Mouse (Mus musculus) liver, embryonic 16.5 days (tissue): ENCODE measurements around the gene Fars2. TPM values are rescaled to one million over a fixed set of nuclear protein-coding genes. Genes with fewer than 3 reads are reported as not detected.

Experiments used
- ATAC-seq: fragments of 200-750 bp; cut with Nextera tagmentation; 2 replicates; pipeline ENCODE4 v1.8.0; 2017; ENCODE audit warnings: low read depth, mild to moderate bottlenecking, moderate number of reproducible peaks, moderate library complexity
- H3K27ac ChIP-seq: fragments of 300-500 bp; sonication (generic); 2 replicates; pipeline ENCODE4 v1.5.1; 2014; ENCODE audit warnings: mild to moderate bottlenecking, low read length
- H3K27me3 ChIP-seq: fragments of 300-500 bp; sonication (generic); 2 replicates; pipeline ENCODE4 v1.6.1; 2014; ENCODE audit warnings: low read depth, low read length, mixed read lengths; ENCODE audit not compliant: control insufficient read depth, insufficient read depth
- H3K36me3 ChIP-seq: fragments of 300-500 bp; sonication (generic); 2 replicates; pipeline ENCODE4 v1.6.1; 2014; ENCODE audit warnings: mild to moderate bottlenecking; ENCODE audit not compliant: control insufficient read depth, insufficient read depth
- H3K4me1 ChIP-seq: fragments of 300-500 bp; sonication (generic); 2 replicates; pipeline ENCODE4 v1.6.1; 2014; ENCODE audit warnings: low read depth, low read length, mixed read lengths; ENCODE audit not compliant: control insufficient read depth
- H3K4me2 ChIP-seq: fragments of 300-500 bp; sonication (generic); 2 replicates; pipeline ENCODE4 v1.6.1; 2014; ENCODE audit warnings: low read depth, low read length, mixed read lengths
- H3K4me3 ChIP-seq: fragments of 300-500 bp; sonication (generic); 2 replicates; pipeline ENCODE4 v1.5.1; 2014; ENCODE audit warnings: low read depth, mild to moderate bottlenecking, low read length
- H3K9ac ChIP-seq: fragments of 300-500 bp; sonication (generic); 2 replicates; pipeline ENCODE4 v1.6.1; 2014; ENCODE audit warnings: low read depth, low read length
- H3K9me3 ChIP-seq: fragments of 300-500 bp; sonication (generic); replicated peaks from 2 replicates; pipeline ENCODE4 v1.6.1; 2016; ENCODE audit warnings: low read length; ENCODE audit not compliant: control insufficient read depth
- WGBS: fragments of 180-500 bp; shearing (Covaris S2); extraction: QIAGEN DNeasy Blood & Tissue Kit; methylation state at CpG from one replicate; pipeline ENCODE4 v1.1.7; 2014; ENCODE audit not compliant: insufficient replicate concordance; 5-methylcytosine and 5-hydroxymethylcytosine counted together
- polyA plus RNA-seq: library from polyadenylated mRNA; unstranded; fragments of >200 nt; fragmentation: Nextera tagmentation; extraction: Ambion mirVana; gene quantifications from 2 replicates; pipeline ENCODE4 v1.2.1, GENCODE M21; 2015

The Fars2 gene
- polyA plus RNA-seq, 1 experiment from 2014 or later, result 26.0 TPM

GRCm38 (mm10) chr13:36736619-36736996 lies 619.4 kb downstream of the Fars2 start:
- peak overlapping the region; percentile 39 for H3K4me3 ChIP-seq
- H3K9me3 ChIP-seq, result no peaks in the 10 kb centered on the region
- ATAC-seq, result no peak
- peak overlapping the region; percentile 51 for H3K4me2 ChIP-seq
- no peaks in the 10 kb centered on the region for H3K36me3 ChIP-seq
- no peak overlapping the region for H3K9ac ChIP-seq
- H3K27ac ChIP-seq, result no peak overlapping the region
- WGBS, result 12% methylated on average over 9 of the region's 9 CpGs
- no peaks in the 10 kb centered on the region for H3K4me1 ChIP-seq
- H3K27me3 ChIP-seq, result peaks cover 49% of the 10 kb centered on the region

GRCm38 (mm10) chr13:36750056-36750455 lies 632.8 kb downstream of the Fars2 start:
- no peak for ATAC-seq
- no peaks in the 10 kb centered on the region for H3K4me1 ChIP-seq
- 45% methylated on average over 2 of the region's 2 CpGs for WGBS
- H3K4me3 ChIP-seq, result no peak overlapping the region
- no peaks in the 10 kb centered on the region for H3K9me3 ChIP-seq
- no peaks in the 10 kb centered on the region for H3K27me3 ChIP-seq
- H3K9ac ChIP-seq, result no peak overlapping the region
- no peak overlapping the region for H3K4me2 ChIP-seq
- H3K27ac ChIP-seq, result no peak overlapping the region
- no peaks in the 10 kb centered on the region for H3K36me3 ChIP-seq

GRCm38 (mm10) chr13:36751861-36752260 lies 634.6 kb downstream of the Fars2 start:
- Histone ChIP-seq H3K4me3 (no peak overlapping the region), H3K9ac (no peak overlapping the region), H3K27ac (no peak overlapping the region), H3K27me3 (no peaks in the 10 kb centered on the region), H3K4me1 (no peaks in the 10 kb centered on the region), H3K9me3 (no peaks in the 10 kb centered on the region), H3K4me2 (no peak overlapping the region), H3K36me3 (no peaks in the 10 kb centered on the region)
- no peak for ATAC-seq
- WGBS, result 59% methylated on average over 3 of the region's 3 CpGs

GRCm38 (mm10) chr13:36766801-36767200 lies 649.6 kb downstream of the Fars2 start:
- no peak for ATAC-seq
- no peaks in the 10 kb centered on the region for H3K36me3 ChIP-seq
- 37% methylated on average over 2 of the region's 2 CpGs for WGBS
- H3K27ac ChIP-seq, result no peak overlapping the region
- no peaks in the 10 kb centered on the region for H3K4me1 ChIP-seq
- H3K4me3 ChIP-seq, result no peak overlapping the region
- H3K9me3 ChIP-seq, result no peaks in the 10 kb centered on the region
- H3K27me3 ChIP-seq, result no peaks in the 10 kb centered on the region
- no peak overlapping the region for H3K9ac ChIP-seq
- H3K4me2 ChIP-seq, result no peak overlapping the region

Other genes starting within 250 kb of the Fars2 start
- gene Rpp40, start 211.1 kb upstream of the Fars2 start, polyA plus RNA-seq, result 5.8 TPM in 2 replicates
- 1.9 and 3.0 TPM in 2 replicates for gene Ppp1r3g, start 158.6 kb upstream of the Fars2 start, polyA plus RNA-seq
- gene Lyrm4, start 114 bp downstream of the Fars2 start, polyA plus RNA-seq, result 16.9 and 17.1 TPM in 2 replicates